Mouse (Mus musculus) limb, embryonic 15.5 days (tissue): Measurements from ENCODE around the gene Mafg. TPM values are rescaled to one million over a fixed set of nuclear protein-coding genes. Genes with fewer than 3 reads are reported as not detected.
A peak's percentile ranks its signal among the peaks of the same experiment; 100 is the strongest.

Experiments used
- ATAC-seq: fragments of 200-750 bp; cut with Nextera tagmentation; 2 replicates; pipeline ENCODE4 v1.8.0; 2017; ENCODE audit warnings: low read depth, moderate TSS enrichment; ENCODE audit not compliant: insufficient number of reproducible peaks, low FRiP score, low TSS enrichment
- H3K27ac ChIP-seq: fragments of 300-500 bp; sonication (generic); 2 replicates; pipeline ENCODE4 v1.5.1; 2015; ENCODE audit warnings: moderate library complexity, mild to moderate bottlenecking, inconsistent platforms
- H3K27me3 ChIP-seq: fragments of 300-500 bp; sonication (generic); 2 replicates; pipeline ENCODE4 v1.6.1; 2015; ENCODE audit warnings: inconsistent platforms
- H3K36me3 ChIP-seq: fragments of 300-500 bp; sonication (generic); 2 replicates; pipeline ENCODE4 v1.6.1; 2015; ENCODE audit warnings: inconsistent platforms
- H3K4me1 ChIP-seq: fragments of 300-500 bp; sonication (generic); 2 replicates; pipeline ENCODE4 v1.6.1; 2015; ENCODE audit warnings: inconsistent platforms
- H3K4me2 ChIP-seq: fragments of 300-500 bp; sonication (generic); 2 replicates; pipeline ENCODE4 v1.6.1; 2015; ENCODE audit warnings: mild to moderate bottlenecking, inconsistent platforms
- H3K4me3 ChIP-seq: fragments of 300-500 bp; sonication (generic); 2 replicates; pipeline ENCODE4 v1.5.1; 2015; ENCODE audit warnings: mild to moderate bottlenecking, inconsistent platforms
- H3K9ac ChIP-seq: fragments of 300-500 bp; sonication (generic); 2 replicates; pipeline ENCODE4 v1.6.1; 2015; ENCODE audit warnings: inconsistent platforms
- H3K9me3 ChIP-seq: fragments of 300-500 bp; sonication (generic); 2 replicates; pipeline ENCODE4 v1.6.1; 2016; ENCODE audit warnings: inconsistent platforms
- WGBS: fragments of 180-500 bp; shearing (Covaris S2); methylation state at CpG from one replicate; pipeline ENCODE4 v1.1.7; 2015; 5-methylcytosine and 5-hydroxymethylcytosine counted together
- polyA plus RNA-seq: library from polyadenylated mRNA; unstranded; fragments of >200 nt; fragmentation: Nextera tagmentation; extraction: Ambion mirVana; gene quantifications from 2 replicates; pipeline ENCODE4 v1.2.1, GENCODE M21; 2015

Mafg gene
- polyA plus RNA-seq, 1 experiment from 2014 or later, result 32.9 TPM

DNA sequence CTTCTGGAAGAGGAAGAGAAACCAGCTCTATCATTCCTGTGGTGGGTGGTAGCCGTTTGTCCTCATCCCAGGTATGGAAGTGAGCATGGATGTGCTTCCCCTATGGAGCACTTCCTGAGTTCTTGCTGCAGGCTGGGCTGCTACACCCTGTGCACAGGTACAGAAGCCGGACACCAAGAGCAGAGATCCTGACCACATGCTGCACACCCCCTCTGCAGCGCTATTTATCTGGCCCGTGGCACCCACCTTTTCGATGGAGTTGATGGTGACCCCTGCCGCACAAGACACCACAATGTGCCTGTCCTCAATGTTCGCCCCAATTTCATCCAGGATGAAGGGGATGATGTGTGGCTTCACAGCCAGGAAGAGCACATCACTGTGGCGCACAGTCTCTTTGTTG, 8.5 kb upstream of the Mafg start:
- Histone ChIP-seq H3K27ac (no peak overlapping the region), H3K36me3 (no peaks in the 10 kb centered on the region), H3K4me1 (peaks cover 26% of the 10 kb centered on the region), H3K27me3 (no peaks in the 10 kb centered on the region), H3K4me3 (peak overlapping the region; percentile 56), H3K9ac (peak overlapping the region; percentile 62; the same call in 1 of the 2 replicates), H3K9me3 (no peaks in the 10 kb centered on the region), H3K4me2 (peak overlapping the region; percentile 90; the same call in 1 of the 2 replicates)
- 79% methylated on average over 8 of the region's 8 CpGs for WGBS
- no peak for ATAC-seq

DNA sequence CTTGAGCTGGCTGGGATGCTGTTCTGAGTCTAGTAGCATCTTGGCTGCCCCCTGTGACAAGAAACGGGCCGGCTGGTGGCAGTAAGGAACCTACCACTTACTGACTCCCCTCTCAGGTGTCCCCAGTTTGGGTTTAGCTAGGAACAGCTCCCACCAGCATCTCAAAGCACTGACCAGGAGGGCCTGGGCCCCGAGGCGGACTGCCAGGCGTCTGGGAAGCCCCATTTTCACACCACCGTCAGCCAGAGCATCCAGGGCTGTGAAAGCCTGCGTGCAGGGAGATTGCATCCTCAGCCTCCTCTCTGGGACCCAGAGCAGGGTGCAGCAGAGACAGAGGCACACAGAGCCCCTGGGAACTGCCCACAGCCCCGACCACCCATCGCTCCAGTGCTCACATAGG, 7.9 kb upstream of the Mafg start:
- WGBS, result 57% methylated on average over 9 of the region's 9 CpGs
- Histone ChIP-seq H3K4me2 (no peak overlapping the region), H3K4me1 (peaks cover 26% of the 10 kb centered on the region), H3K36me3 (no peaks in the 10 kb centered on the region), H3K27me3 (no peaks in the 10 kb centered on the region), H3K9me3 (no peaks in the 10 kb centered on the region), H3K4me3 (no peak overlapping the region), H3K27ac (no peak overlapping the region), H3K9ac (no peak overlapping the region)
- no peak for ATAC-seq

DNA sequence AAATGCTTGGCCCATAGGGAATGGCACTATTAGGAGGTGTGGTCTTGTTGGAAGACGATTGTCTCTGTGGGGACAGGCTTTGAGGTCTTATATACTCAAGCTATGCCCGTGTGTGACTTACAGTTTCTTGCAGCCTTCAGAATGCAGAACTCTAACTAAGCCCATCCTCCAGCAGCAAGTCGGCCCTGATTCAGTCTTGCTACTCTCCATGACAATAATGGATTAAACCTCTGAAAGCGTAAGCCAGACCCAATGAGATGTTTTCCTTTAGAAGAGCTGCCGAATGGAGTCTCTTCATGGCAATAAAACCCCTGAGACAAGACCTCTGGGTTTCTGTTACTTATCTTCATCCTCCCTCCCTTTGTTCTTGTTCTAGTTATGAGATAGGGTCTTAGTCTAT, 1.4 kb upstream of the Mafg start:
- Histone ChIP-seq H3K27ac (no peak overlapping the region), H3K9me3 (no peaks in the 10 kb centered on the region), H3K36me3 (no peaks in the 10 kb centered on the region), H3K4me3 (no peak overlapping the region), H3K9ac (no peak overlapping the region), H3K4me1 (peaks cover 33% of the 10 kb centered on the region), H3K27me3 (no peaks in the 10 kb centered on the region), H3K4me2 (no peak overlapping the region)
- WGBS, result 85% methylated on average over 5 of the region's 5 CpGs
- no peak for ATAC-seq

DNA sequence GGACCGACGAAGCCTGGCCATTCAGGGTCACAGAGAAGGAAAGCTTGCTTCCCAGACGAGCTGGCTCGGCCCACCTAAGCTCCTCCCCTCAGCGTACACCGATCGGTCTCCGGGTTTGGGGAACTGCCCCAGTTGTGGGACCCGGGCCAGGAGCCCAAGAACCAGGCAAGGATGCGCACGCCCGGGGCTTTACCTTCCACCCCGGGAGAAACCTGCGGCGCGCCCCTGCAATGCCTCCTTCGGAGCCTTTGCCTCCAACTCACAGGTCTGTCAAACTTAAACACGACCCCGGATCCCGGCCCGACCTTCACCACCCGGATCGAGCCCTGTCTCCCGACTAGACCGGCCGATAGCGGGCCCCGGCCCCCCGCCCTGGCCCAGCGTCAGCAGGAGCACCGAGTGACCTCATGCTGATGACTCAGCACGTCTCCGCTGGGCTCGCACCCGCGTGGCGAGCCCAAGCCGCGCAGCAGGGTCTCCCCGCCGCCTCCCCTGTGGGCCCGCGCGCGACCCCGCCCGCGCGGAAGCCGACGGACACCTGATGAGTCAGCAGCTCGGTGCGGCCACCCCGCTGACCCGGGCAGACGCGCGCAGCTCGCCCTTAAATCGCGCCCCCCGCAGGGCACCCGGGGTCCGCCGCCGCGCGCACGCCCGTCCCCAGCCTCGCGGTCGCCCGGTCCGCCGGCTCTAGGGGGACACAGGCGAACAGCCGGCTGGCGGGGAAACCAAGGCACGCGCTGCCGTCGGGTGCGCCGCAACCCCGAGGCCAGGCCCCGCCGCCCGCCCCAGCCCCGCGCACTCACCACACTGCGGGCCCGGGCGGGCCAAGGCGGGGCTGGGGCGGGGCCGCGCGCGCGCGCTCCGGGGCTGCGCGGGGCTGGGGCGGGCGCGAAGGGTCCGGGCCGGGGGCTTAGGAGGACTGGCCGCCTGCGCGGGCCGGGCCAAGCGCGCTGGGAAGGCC, 561 bp downstream of the Mafg start:
- peak; percentile 80 for ATAC-seq
- under 1% methylated on average over 100 of the region's 116 CpGs for WGBS
- H3K4me3 ChIP-seq, result peak overlapping the region; percentile 99

DNA sequence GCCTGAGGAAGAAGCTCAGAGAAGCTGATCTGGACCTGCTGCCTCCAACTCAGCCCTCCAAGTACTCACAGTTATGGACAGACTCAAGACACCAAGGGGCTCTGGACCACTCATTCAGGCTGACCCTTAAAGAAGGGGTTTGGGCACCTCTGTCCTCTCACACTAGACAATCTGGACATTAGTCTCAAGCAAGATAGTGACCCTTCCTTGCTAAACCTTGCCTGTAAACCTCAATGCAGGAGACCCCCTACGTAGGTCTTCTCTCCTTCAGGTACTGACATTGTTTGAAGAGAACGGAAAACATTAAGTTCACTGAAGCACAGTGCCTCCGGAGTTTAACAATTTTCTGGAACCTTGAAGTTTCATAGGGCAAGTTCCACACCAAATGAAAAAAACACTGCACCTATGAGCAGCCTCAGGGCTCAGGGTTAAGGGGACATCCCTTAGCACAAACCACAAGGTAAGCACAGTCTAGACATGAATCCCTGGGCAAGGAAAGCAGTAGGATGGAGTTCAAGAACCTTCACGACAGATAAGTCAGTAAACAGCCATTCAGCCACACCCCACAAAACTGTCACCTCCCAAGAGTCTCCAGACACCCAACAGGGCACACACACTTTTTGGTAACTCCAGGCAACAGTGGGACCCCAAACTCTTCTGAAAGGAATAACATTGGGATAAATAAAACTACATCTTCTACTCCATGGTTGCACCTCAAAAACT, 1.5 kb downstream of the Mafg start:
- ATAC-seq, result no peak

More for the DNA sequence above, 561 bp downstream of the Mafg start:
- Histone ChIP-seq H3K27ac (peak overlapping the region; percentile 91), H3K36me3 (peaks cover 12% of the 10 kb centered on the region), H3K9me3 (no peaks in the 10 kb centered on the region), H3K4me1 (peaks cover 38% of the 10 kb centered on the region), H3K9ac (peak overlapping the region; percentile 93), H3K27me3 (no peaks in the 10 kb centered on the region), H3K4me2 (peak overlapping the region; percentile 80)

DNA sequence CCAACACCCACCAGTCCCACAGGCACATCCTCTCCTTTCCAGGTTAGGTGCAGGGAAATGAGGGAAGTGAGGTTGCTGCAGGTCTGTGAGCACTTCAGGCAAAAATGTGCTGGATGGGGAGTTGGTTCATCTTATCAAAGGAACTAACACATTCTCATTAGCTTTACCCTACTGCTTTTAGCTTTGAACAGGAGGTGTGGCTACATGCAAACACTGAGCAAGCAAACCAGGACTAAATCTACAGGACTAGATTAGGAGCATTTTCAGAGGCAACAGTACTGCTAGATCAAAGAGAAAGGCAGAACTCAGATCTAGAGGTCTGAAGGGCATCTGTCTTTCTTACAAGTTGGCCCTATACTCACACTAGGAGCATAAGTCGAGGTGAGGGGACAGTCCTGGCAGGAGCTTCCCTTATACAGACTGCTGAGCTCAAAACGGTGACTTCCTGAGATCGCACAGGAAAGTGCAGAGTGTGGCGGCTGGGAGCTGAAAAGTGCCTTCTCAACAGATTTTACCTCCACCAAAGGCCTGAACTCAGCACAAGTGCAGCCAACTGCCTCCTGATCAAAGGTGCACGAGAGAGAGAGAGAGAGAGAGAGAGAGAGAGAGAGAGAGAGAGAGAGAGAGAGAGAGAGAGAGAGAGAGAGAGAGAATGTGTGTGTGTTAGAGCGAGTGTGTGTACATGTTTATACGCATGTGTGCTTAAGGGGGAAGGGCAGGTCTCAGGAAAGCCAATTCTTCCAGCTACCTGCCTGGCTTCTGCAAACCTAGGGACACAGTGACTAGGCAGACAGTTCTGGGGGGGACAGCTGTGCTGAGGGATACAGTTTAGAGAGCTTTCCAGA, 2.3 kb downstream of the Mafg start:
- H3K27me3 ChIP-seq, result no peaks in the 10 kb centered on the region
- peaks cover 27% of the 10 kb centered on the region for H3K36me3 ChIP-seq
- peaks cover 38% of the 10 kb centered on the region for H3K4me1 ChIP-seq
- no peak overlapping the region for H3K9ac ChIP-seq
- 0 out of 2 replicates have a peak overlapping the region, but pooled peaks have one; percentile 64 for H3K27ac ChIP-seq
- ATAC-seq, result no peak
- 0 out of 2 replicates have a peak overlapping the region, but pooled peaks have one; percentile 99 for H3K4me3 ChIP-seq
- WGBS, result 34% methylated on average over 7 of the region's 7 CpGs
- peak overlapping the region; percentile 80 for H3K4me2 ChIP-seq
- H3K9me3 ChIP-seq, result no peaks in the 10 kb centered on the region

More for the DNA sequence above, 1.5 kb downstream of the Mafg start:
- H3K9ac ChIP-seq, result no peak overlapping the region
- no peaks in the 10 kb centered on the region for H3K27me3 ChIP-seq
- peaks cover 22% of the 10 kb centered on the region for H3K36me3 ChIP-seq
- H3K9me3 ChIP-seq, result no peaks in the 10 kb centered on the region
- H3K4me2 ChIP-seq, result peak overlapping the region; percentile 80
- peak overlapping the region; percentile 91; the same call in 1 of the 2 replicates for H3K27ac ChIP-seq
- WGBS, result 62% methylated on average over 4 of the region's 4 CpGs
- H3K4me1 ChIP-seq, result peaks cover 38% of the 10 kb centered on the region
- H3K4me3 ChIP-seq, result peak overlapping the region; percentile 99

DNA sequence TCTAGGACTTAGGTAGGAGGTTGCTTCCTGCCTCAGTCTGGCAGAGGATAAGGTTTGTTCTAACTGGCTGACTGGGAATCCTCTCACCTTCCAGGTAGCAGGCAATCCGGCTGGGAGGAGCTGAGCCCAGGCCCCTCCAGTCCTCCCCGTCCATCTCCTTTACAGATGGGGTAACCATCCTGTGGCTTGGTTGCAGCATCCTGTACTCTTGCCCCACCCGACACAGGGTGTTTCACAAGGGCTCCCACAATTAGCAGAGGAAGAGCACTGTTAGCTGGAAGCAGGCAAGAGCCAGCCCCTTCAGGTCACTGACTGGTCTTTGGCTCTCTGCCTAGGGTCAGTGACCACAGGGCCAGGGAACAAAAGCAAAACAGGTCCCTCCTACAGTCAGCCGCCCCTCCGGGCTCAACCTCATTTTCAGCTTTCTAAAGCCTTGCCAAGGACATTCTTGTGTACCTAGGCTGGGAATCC, 3.0 kb downstream of the Mafg start:
- Histone ChIP-seq H3K4me1 (peaks cover 40% of the 10 kb centered on the region), H3K4me3 (peak overlapping the region; percentile 8; the same call in 1 of the 2 replicates), H3K27ac (peak overlapping the region; percentile 64), H3K9me3 (no peaks in the 10 kb centered on the region), H3K27me3 (no peaks in the 10 kb centered on the region), H3K36me3 (peaks cover 27% of the 10 kb centered on the region), H3K9ac (no peak overlapping the region), H3K4me2 (no peak overlapping the region)
- 63% methylated on average over 5 of the region's 5 CpGs for WGBS
- no peak for ATAC-seq

DNA sequence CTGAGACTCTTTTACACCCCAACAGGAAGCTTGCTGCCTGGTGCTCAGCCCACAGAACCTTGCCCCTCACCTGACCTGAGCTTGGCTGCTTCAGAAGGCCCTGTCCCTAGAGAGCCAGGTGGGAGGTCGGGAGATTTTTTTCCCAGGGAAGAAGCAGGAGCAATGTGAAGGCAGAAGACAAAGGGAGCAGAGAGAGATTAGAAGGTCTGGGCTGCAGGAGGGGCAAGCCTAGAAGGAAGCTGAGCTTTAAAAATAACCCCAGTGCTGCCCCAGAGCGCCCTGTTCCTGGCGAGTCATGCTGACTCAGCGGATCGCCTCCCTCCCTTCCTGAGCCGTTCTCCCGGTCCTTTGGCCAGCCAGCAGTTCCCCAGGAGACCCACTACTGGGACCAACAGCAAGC, 3.5 kb downstream of the Mafg start:
- 0 out of 2 replicates have a peak overlapping the region, but pooled peaks have one; percentile 14 for H3K9ac ChIP-seq
- H3K4me1 ChIP-seq, result peaks cover 44% of the 10 kb centered on the region
- WGBS, result 43% methylated on average over 7 of the region's 7 CpGs
- no peaks in the 10 kb centered on the region for H3K9me3 ChIP-seq
- H3K27me3 ChIP-seq, result no peaks in the 10 kb centered on the region
- H3K27ac ChIP-seq, result peak overlapping the region; percentile 64
- ATAC-seq, result no peak
- 0 out of 2 replicates have a peak overlapping the region, but pooled peaks have one; percentile 7 for H3K4me2 ChIP-seq
- peaks cover 27% of the 10 kb centered on the region for H3K36me3 ChIP-seq
- peak overlapping the region; percentile 8; the same call in 1 of the 2 replicates for H3K4me3 ChIP-seq

DNA sequence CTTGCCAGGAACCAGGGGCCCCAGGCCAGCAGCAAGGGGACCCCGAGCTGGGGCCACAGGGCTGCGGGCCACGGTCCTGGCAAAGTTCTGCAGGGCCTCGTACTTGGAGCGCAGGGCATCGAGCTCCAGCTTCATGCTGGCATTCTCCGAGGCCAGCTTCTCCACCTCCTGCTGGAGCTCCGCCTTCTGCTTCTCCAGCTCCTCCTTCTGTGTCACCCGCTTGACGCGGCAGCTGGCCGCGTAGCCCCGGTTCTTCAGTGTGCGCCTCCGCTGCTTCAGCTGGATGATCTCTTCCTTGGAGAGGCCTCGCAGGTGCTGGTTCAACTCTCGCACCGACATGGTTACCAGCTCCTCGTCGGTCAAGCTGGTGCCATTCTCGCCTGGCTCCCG, 4.1 kb downstream of the Mafg start:
- Histone ChIP-seq H3K9me3 (no peaks in the 10 kb centered on the region), H3K27me3 (no peaks in the 10 kb centered on the region), H3K9ac (no peak overlapping the region), H3K4me1 (peaks cover 44% of the 10 kb centered on the region), H3K4me3 (no peak overlapping the region), H3K36me3 (peaks cover 27% of the 10 kb centered on the region), H3K4me2 (no peak overlapping the region), H3K27ac (peak overlapping the region; percentile 64)
- 84% methylated on average over 23 of the region's 23 CpGs for WGBS
- ATAC-seq, result no peak

DNA sequence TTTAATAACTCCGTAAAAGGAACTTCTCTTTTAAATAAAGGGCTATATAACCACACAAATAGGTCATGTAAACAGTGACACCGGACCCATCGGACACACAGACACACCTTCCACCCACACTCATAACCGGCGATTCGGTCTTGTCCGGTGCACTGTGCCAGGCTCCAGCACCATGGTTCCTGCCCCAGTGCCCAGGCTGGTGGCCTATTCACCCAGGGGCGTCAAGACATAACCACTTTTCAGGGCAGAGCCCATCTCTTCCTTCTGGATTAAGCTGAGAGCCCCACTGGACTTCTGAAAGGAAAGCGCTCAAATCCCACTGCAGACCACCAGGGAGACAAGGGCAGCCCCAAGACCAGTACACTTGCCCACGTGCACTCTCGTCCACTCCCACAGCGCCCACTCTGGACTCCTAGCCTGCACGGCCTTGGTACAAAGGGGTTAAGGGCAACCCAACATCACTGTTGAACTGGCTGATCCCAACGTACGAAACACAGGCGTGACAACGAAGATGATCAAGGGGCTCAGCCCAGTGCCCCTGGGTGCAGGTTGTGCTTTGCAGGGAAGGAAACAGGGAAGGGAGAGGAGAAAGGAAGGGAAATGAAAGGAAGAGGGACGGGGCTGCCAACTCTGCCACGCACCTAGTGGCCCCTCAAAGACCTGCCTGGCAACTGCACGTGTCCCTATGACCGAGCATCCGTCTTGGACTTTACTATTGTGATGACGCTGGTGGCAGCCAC, 4.6 kb downstream of the Mafg start:
- Histone ChIP-seq H3K4me2 (no peak overlapping the region), H3K9ac (no peak overlapping the region), H3K4me1 (peaks cover 45% of the 10 kb centered on the region), H3K27ac (no peak overlapping the region), H3K4me3 (no peak overlapping the region), H3K27me3 (no peaks in the 10 kb centered on the region), H3K9me3 (no peaks in the 10 kb centered on the region), H3K36me3 (peaks cover 27% of the 10 kb centered on the region)
- no peak for ATAC-seq
- 92% methylated on average over 23 of the region's 23 CpGs for WGBS
